Mouse (Mus musculus): ENCODE measurements around the gene Blzf1.

DNA sequence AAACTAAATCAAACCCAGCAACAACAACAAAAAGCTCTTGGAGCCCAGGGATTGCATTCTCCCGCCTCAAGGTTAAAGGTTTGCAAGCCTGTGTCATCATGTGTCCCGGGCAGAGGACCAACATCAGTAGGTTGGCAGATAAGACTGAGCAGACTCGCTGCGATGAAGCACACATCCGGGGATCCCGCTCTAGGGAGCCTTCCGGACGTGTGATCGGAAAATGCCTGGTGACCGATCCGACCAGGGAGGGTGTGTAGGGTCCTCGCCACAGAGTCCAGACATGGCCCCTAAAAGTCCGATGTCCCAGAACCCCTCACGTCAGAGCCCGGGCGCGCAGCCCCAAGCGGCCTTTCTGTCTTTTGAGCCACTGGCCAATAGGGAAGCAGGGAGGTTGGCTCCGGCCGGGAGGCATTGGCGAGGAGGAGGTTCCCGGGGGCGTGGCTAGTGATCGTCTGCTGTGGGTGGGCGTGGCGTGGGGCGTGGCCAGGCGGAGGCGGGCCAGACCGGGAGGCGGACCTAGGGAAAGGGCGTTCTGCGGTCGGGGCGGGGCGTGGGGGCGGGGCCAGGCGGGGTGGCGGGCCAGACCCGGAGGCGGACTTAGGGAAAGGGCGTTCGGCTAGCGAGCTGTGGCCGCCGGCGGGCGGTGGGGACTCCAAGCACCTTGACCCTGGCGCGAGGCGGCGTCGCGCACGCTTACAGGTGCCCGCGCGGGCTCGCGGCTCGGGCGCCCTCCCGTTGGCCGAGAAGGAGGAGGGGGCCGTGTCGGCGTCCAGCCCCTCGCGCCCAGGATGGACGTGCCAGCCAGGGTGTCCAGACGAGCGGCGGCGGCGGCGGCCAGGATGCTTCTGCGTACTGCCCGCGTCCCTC lies 58.6 kb downstream of the Blzf1 start, which contains the start of gene Slc19a2:
- TF ChIP-seq CTCF (IDR thresholded peaks at IDR 0.05; ENCODE audit: control insufficient read depth, insufficient read depth, insufficient replicate concordance, low read depth, low read length) (no peak), POLR2A (IDR thresholded peaks at IDR 0.05; ENCODE audit: control insufficient read depth, low read depth, low read length) (peak; percentile 22)

Data from testis, adult 2 months (tissue).